Mouse (Mus musculus) liver, embryonic 14.5 days (tissue): ENCODE results near the gene Tspan31. TPM values are rescaled to one million over a fixed set of nuclear protein-coding genes. Genes with fewer than 3 reads are reported as not detected.

Experiments
- ATAC-seq: fragments of 200-750 bp; cut with Nextera tagmentation; 2 replicates; pipeline ENCODE4 v1.8.0; 2017; ENCODE audit warnings: moderate number of reproducible peaks, mild to moderate bottlenecking, moderate library complexity; ENCODE audit not compliant: insufficient read depth
- DNase-seq, 3 experiments: peaks; one replicate each; pipeline ENCODE4 v3.0.0-alpha.2; 2012 to 2013; ENCODE audit warnings: low read depth in 3 of 3, low spot score in 3 of 3
- H3K27ac ChIP-seq: fragments of 300-500 bp; sonication (generic); 2 replicates; pipeline ENCODE4 v1.5.1; 2014; ENCODE audit warnings: moderate library complexity, mild to moderate bottlenecking, control low read depth, inconsistent platforms
- H3K27me3 ChIP-seq: fragments of 300-500 bp; sonication (generic); 2 replicates; pipeline ENCODE4 v1.6.1; 2014; ENCODE audit warnings: mild to moderate bottlenecking, low read length, moderate library complexity; ENCODE audit not compliant: control insufficient read depth, insufficient read depth
- H3K36me3 ChIP-seq: fragments of 300-500 bp; sonication (generic); replicated peaks from 2 replicates; pipeline ENCODE4 v1.6.1; 2014; ENCODE audit warnings: low read depth; ENCODE audit not compliant: control insufficient read depth, insufficient read depth
- H3K4me1 ChIP-seq, 2 experiments: fragments of 200-500 bp in 1 of 2; fragments of 300-500 bp in 1 of 2; sonication (generic) in 1 of 2; replicated peaks; 2 replicates each; pipeline ENCODE4 v1.6.1; 2012 to 2014; ENCODE audit warnings: antibody characterized with exemption in 1 of 2, inconsistent platforms in 1 of 2, low read length in 1 of 2; ENCODE audit not compliant: control insufficient read depth in 2 of 2, insufficient read depth in 2 of 2
- H3K4me2 ChIP-seq: fragments of 300-500 bp; sonication (generic); 2 replicates; pipeline ENCODE4 v1.6.1; 2014; ENCODE audit warnings: low read depth, mild to moderate bottlenecking, control low read depth, moderate library complexity
- H3K4me3 ChIP-seq, 2 experiments: fragments of 200-500 bp in 1 of 2; fragments of 300-500 bp in 1 of 2; sonication (generic) in 1 of 2; 2 replicates each; pipeline ENCODE4 v1.5.1; 2012 to 2014; ENCODE audit warnings: low read depth in 2 of 2, low read length in 2 of 2, mild to moderate bottlenecking in 2 of 2, control low read depth in 1 of 2, inconsistent platforms in 1 of 2, moderate library complexity in 1 of 2; ENCODE audit not compliant: insufficient read depth in 1 of 2
- H3K9ac ChIP-seq: fragments of 300-500 bp; sonication (generic); replicated peaks from 2 replicates; pipeline ENCODE4 v1.6.1; 2014; ENCODE audit warnings: mild to moderate bottlenecking, control low read depth, moderate library complexity
- H3K9me3 ChIP-seq: fragments of 300-500 bp; sonication (generic); 2 replicates; pipeline ENCODE4 v1.6.1; 2016; ENCODE audit warnings: low read length, mixed read lengths; ENCODE audit not compliant: control insufficient read depth
- CTCF ChIP-seq: IDR thresholded peaks from 2 replicates; pipeline ENCODE4 v1.5.1; 2016; ENCODE audit warnings: antibody characterized with exemption, low read depth, control low read depth
- EP300 ChIP-seq: IDR thresholded peaks from 2 replicates; pipeline ENCODE4 v1.6.1; 2016; ENCODE audit warnings: antibody characterized with exemption, low read depth
- WGBS: fragments of 180-500 bp; shearing (Covaris S2); extraction: QIAGEN DNeasy Blood & Tissue Kit; methylation state at CpG from one replicate; pipeline ENCODE4 v1.1.7; 2014; ENCODE audit not compliant: insufficient replicate concordance; 5-methylcytosine and 5-hydroxymethylcytosine counted together
- polyA plus RNA-seq, 2 experiments: library from polyadenylated mRNA; depleted of rRNA in 1 of 2; stranded (reverse) in 1 of 2; unstranded in 1 of 2; fragments of >200 nt; fragmentation: Nextera tagmentation in 1 of 2; extraction: Ambion mirVana in 1 of 2; gene quantifications; 2 replicates each; pipeline versions ENCODE4 v1.2.1 to v1.2.3; 2012 to 2014

Tspan31 gene
- polyA plus RNA-seq, 2 experiments: 18.9 to 35.8 TPM

DNA sequence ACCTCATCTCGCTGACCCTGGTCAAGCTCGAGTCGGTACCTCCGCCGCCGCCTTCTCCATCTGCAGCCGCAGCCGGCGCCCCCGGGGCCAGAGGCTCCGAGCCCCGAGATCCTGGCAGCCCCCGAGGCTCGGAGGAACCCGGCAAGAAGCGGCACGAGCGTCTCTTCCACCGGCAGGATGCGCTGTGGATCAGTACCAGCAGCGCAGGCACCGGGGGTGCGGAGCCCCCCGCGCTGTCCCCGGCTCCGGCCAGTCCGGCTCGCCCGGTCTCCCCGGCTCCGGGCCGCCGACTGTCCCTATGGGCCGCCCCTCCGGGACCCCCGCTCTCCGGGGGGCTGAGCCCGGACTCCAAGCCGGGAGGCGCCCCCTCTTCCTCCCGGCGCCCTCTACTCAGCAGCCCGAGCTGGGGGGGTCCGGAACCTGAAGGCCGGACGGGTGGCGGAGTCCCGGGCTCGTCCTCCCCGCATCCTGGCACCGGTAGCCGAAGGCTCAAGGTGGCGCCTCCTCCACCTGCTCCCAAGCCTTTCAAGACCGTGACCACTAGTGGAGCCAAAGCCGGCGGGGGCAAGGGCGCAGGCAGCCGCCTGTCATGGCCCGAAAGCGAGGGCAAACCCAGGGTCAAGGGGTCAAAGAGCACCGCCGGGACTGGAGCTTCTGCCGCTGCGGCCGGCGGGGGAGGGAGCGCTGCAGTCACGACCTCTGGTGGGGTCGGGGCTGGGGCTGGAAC lies 9.8 kb upstream of the Tspan31 start:
- Histone ChIP-seq H3K36me3 (no peaks in the 10 kb centered on the region), H3K4me2 (peak overlapping the region; percentile 53), H3K4me3 (peak overlapping the region in 1 of 2 experiments; percentile 35; a peak in 3 of 4 replicates), H3K4me1 (peaks cover 2 to 7% of the 10 kb centered on the region in 2 experiments; a peak in 3 of 4 replicates), H3K9ac (no peak overlapping the region), H3K27me3 (peaks cover 38% of the 10 kb centered on the region), H3K9me3 (no peaks in the 10 kb centered on the region), H3K27ac (no peak overlapping the region)
- no peak for ATAC-seq
- TF ChIP-seq EP300 (no peak), CTCF (0 out of 2 replicates have a peak, but pooled peaks have one; percentile 5)
- 38% methylated on average over 70 of the region's 70 CpGs for WGBS
- DNase-seq: no peak

DNA sequence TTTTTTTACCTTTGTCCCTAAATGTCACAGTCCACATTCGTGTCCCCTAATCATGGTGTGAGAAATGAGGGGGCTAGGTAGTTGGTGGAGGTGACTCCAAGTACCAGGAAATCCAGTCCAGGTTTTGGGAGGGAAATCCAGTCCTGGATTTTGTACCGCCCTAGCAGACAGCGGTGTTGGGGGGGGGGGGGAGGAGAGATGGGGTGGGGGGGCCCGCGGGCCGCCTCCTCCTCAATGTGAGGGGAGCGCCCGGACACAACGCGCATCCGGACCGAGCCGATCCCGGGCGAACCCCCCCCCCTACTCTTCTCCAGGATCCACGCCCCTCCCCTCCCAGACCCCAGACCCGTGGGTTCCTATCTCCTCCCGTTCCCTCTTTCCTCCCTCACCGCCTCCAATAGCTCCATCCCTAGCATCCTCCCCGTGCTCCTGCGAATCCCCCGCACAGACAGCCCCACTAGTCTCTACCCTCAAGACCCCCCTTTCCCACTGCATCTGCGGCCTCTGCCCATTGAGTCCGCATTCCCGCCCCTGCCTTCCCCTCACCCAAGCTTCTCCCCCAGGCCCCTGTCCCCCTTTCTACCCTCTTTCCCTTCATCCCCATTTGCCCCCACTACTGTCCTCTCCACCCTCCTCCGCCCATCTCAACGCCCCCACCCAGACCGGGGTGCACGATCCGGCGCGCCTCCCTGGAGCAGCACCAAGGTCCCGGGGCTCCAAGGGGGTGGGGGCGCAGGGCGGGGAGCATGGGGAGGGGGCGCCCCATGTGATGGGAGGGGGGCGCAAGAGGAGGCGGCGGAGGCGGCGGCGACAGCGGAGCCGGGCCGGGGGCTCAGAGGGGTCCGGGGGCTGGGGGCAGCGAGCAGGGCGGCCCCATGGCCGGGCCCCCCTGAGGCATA lies 8.9 kb upstream of the Tspan31 start:
- Histone ChIP-seq H3K9me3 (no peaks in the 10 kb centered on the region), H3K4me1 (peaks cover 2 to 7% of the 10 kb centered on the region in 2 experiments; a peak in 3 of 4 replicates), H3K4me3 (peak overlapping the region; percentile 15 to 35; a peak in 3 of 4 replicates), H3K27ac (no peak overlapping the region), H3K9ac (no peak overlapping the region), H3K36me3 (no peaks in the 10 kb centered on the region), H3K27me3 (peaks cover 38% of the 10 kb centered on the region), H3K4me2 (peak overlapping the region; percentile 53)
- TF ChIP-seq CTCF (no peak), EP300 (no peak)
- DNase-seq (no peak), ATAC-seq (no peak)
- WGBS: 9% methylated on average over 42 of the region's 49 CpGs

DNA sequence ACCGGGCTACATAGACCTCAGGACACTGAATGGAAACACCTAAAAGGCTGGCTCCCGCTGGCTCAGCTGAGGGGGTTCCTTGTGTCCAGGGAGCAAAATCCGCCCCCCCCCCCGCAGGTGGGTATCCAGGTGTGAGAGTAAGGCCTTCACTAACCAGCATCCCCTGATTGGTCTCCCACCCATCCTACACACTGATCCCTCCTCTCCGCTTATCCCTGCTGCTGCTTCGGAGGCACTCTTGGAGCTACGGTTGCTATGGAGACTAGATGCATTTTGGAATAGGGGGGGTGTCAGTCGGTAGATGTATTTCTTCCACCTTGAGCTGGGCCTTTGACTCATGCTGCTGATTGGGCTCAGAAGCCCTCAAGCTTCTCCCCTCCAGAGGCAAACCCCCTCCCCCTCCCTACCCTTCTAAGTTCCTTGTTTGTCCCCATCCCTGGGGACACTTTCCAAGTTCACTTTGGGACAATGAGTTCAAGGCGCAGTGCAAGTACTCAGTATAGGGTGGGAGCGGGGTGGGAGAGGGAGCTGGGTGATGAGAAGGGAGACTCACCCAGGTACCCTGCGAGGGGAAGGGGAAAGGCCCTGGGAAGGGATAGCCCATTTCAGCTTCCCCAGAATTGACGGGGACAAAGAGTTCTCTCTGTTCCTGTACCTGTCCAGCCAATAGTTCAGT lies 8.1 kb upstream of the Tspan31 start:
- H3K4me2 ChIP-seq: no peak overlapping the region
- no peaks in the 10 kb centered on the region for H3K9me3 ChIP-seq
- DNase-seq: no peak
- peaks cover 2 to 7% of the 10 kb centered on the region in 2 experiments; a peak in 3 of 4 replicates for H3K4me1 ChIP-seq
- no peaks in the 10 kb centered on the region for H3K36me3 ChIP-seq
- TF ChIP-seq EP300: no peak
- no peak for TF ChIP-seq CTCF
- peaks cover 38% of the 10 kb centered on the region for H3K27me3 ChIP-seq
- 42% methylated on average over 12 of the region's 12 CpGs for WGBS
- H3K4me3 ChIP-seq: no peak overlapping the region
- no peak overlapping the region for H3K27ac ChIP-seq
- no peak for ATAC-seq
- H3K9ac ChIP-seq: no peak overlapping the region

DNA sequence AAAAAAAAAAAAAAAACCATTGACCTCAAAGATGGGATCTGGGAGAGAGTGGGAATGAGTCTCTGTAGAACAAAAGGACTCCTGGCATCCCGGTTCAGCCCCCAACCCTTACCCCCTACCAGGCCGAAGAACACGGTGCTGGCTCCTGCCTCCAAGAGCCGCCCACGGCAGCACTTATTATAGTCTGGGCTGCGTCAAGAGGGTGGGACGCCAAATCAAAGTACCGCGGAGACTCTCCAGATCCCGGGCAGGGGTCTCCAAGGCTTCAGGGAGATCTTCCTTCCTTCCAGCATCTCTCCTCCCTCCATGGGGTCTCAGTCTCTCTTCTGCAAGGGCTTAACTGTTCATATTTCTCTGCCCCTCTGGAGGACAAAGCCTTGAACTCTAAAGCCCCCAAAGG lies 7.5 kb upstream of the Tspan31 start:
- Histone ChIP-seq H3K9ac (no peak overlapping the region), H3K27me3 (peaks cover 38% of the 10 kb centered on the region), H3K4me2 (no peak overlapping the region), H3K4me3 (no peak overlapping the region), H3K9me3 (no peaks in the 10 kb centered on the region), H3K27ac (no peak overlapping the region), H3K4me1 (peaks cover 2 to 7% of the 10 kb centered on the region in 2 experiments; a peak in 3 of 4 replicates), H3K36me3 (no peaks in the 10 kb centered on the region)
- TF ChIP-seq CTCF (no peak), EP300 (no peak)
- DNase-seq: no peak
- WGBS: 56% methylated on average over 10 of the region's 10 CpGs
- no peak for ATAC-seq
